Mouse (Mus musculus) urinary bladder, postnatal 4 days (tissue): ENCODE measurements at regions not wholly inside any gene's neighbourhood (a gene's known extent, or its start where the extent isn't known, plus 50 kb on each side); places are given as distances from the start of the nearest gene placed in this dataset.

Experiments
- DNase-seq, 2 experiments: peaks; one replicate each; pipeline ENCODE4 v3.0.0; 2021 to 2022; ENCODE audit warnings: low spot score in 2 of 2

GRCm38 (mm10) chr13:37658034-37658433, 120.2 kb upstream of the Rreb1 start:
- DNase-seq, result no peak

GRCm38 (mm10) chr13:37658519-37658918, 119.7 kb upstream of the Rreb1 start:
- no peak for DNase-seq

- no peak for DNase-seq
Observed at GRCm38 (mm10) chr13:37660083-37660482, 118.1 kb upstream of the Rreb1 start.

GRCm38 (mm10) chr13:37660668-37661067, 117.5 kb upstream of the Rreb1 start:
- no peak for DNase-seq

GRCm38 (mm10) chr13:37664116-37664515, 114.1 kb upstream of the Rreb1 start:
- DNase-seq, result no peak

GRCm38 (mm10) chr13:37666207-37667003, 111.8 kb upstream of the Rreb1 start:
- DNase-seq, result no peak

GRCm38 (mm10) chr13:37667386-37667785, 110.8 kb upstream of the Rreb1 start:
- DNase-seq, result no peak

GRCm38 (mm10) chr13:37667871-37668270, 110.3 kb upstream of the Rreb1 start:
- no peak for DNase-seq

GRCm38 (mm10) chr13:37671109-37671508, 107.1 kb upstream of the Rreb1 start:
- DNase-seq, result no peak

- DNase-seq, result no peak
Observed at GRCm38 (mm10) chr13:37674676-37675350, 103.4 kb upstream of the Rreb1 start.

- no peak for DNase-seq
Observed at GRCm38 (mm10) chr13:37675718-37676117, 102.5 kb upstream of the Rreb1 start.

GRCm38 (mm10) chr13:37676912-37677311, 101.3 kb upstream of the Rreb1 start:
- no peak for DNase-seq

GRCm38 (mm10) chr13:37678251-37678650, 99.9 kb upstream of the Rreb1 start:
- no peak for DNase-seq

GRCm38 (mm10) chr13:37678772-37679171, 99.4 kb upstream of the Rreb1 start:
- DNase-seq, result no peak

- no peak for DNase-seq
Observed at GRCm38 (mm10) chr13:37680837-37681619, 97.2 kb upstream of the Rreb1 start.

- DNase-seq, result no peak
Observed at GRCm38 (mm10) chr13:37683045-37683679, 95.0 kb upstream of the Rreb1 start.

GRCm38 (mm10) chr13:37685617-37686016, 92.6 kb upstream of the Rreb1 start:
- no peak for DNase-seq

GRCm38 (mm10) chr13:37686109-37686508, 92.1 kb upstream of the Rreb1 start:
- no peak for DNase-seq

GRCm38 (mm10) chr13:37689127-37689777, 88.9 kb upstream of the Rreb1 start:
- DNase-seq, result no peak

GRCm38 (mm10) chr13:37691855-37692445, 86.2 kb upstream of the Rreb1 start:
- DNase-seq, result no peak

- DNase-seq, result no peak
Observed at GRCm38 (mm10) chr13:37693617-37694016, 84.6 kb upstream of the Rreb1 start.
